Mouse (Mus musculus): ENCODE data around the gene Supt5. TPM values are rescaled to one million over a fixed set of nuclear protein-coding genes. Genes with fewer than 3 reads are reported as not detected.

The Supt5 gene
- polyA plus RNA-seq, 1 experiment from 2014 or later: 70.5 TPM

DNA sequence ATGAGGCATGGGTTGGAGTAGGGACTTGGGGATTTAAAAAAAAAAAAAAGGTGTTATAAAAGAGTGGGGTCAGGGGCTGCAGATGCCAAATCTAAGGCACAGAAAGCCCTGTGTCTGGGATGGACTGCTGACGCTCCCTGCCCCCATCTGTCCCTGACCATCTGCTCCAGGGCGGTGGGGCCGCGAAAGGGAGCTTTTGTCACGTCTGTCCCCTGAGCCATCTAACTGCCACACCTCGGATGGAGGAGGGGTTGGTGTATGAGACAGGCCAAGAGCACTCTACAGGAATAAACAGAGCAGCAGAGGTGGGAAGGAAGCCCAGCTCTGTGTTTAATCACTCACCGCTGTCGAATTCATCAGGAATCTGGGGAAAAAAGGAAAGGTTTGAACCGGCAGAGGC lies 28.8 kb downstream of the Supt5 start:
- DNase-seq (ENCODE audit: low spot score) (no peak), ATAC-seq (ENCODE audit: low read depth) (no peak)
- Histone ChIP-seq H3K36me3 (ENCODE audit: control insufficient read depth, insufficient read depth, low read length) (peaks cover 64% of the 10 kb centered on the region), H3K4me2 (ENCODE audit: low read depth, low read length) (no peak overlapping the region), H3K27ac (replicated peaks; ENCODE audit: low read depth, low read length) (no peak overlapping the region), H3K4me3 (ENCODE audit: low read depth, low read length) (no peak overlapping the region), H3K4me1 (ENCODE audit: control insufficient read depth, insufficient read depth, low read length) (peaks cover 7% of the 10 kb centered on the region; the same call in 1 of the 2 replicates), H3K9ac (ENCODE audit: low read depth, low read length) (no peak overlapping the region), H3K27me3 (replicated peaks; ENCODE audit: control insufficient read depth, insufficient read depth, low read length) (no peaks in the 10 kb centered on the region), H3K9me3 (ENCODE audit: control insufficient read depth, low read length) (no peaks in the 10 kb centered on the region)
- WGBS: 67% methylated on average over 9 of the region's 9 CpGs

DNA sequence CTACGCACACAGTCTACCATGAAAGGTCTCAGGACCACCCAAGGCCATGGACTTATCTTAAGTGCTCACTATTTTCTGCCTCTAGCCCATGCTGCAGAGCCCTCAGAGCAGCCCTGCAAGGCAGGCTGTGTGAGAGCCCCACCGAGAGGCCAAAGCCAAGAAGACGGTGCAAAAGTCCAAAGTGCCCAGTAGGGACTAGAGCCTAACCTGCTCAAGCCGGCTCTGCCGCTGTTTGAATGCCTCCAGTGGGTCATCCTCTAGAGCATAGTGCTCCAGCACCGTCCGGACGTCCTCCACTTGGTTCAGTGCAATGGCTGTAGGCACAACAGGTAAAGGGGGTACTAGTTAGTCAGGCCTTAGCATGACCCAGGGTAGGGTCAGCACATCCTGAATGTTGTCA lies 32.3 kb downstream of the Supt5 start:
- peaks cover 15% of the 10 kb centered on the region for H3K27me3 ChIP-seq (replicated peaks; ENCODE audit: control insufficient read depth, insufficient read depth, low read length)
- H3K9me3 ChIP-seq (ENCODE audit: control insufficient read depth, low read length): no peaks in the 10 kb centered on the region
- 95% methylated on average over 8 of the region's 8 CpGs for WGBS
- H3K9ac ChIP-seq (ENCODE audit: low read depth, low read length): no peak overlapping the region
- peaks cover 7% of the 10 kb centered on the region; the same call in 1 of the 2 replicates for H3K4me1 ChIP-seq (ENCODE audit: control insufficient read depth, insufficient read depth, low read length)
- H3K4me3 ChIP-seq (ENCODE audit: low read depth, low read length): no peak overlapping the region
- peaks cover 57% of the 10 kb centered on the region for H3K36me3 ChIP-seq (ENCODE audit: control insufficient read depth, insufficient read depth, low read length)
- DNase-seq (ENCODE audit: low spot score) (no peak), ATAC-seq (ENCODE audit: low read depth) (no peak)
- no peak overlapping the region for H3K27ac ChIP-seq (replicated peaks; ENCODE audit: low read depth, low read length)
- no peak overlapping the region for H3K4me2 ChIP-seq (ENCODE audit: low read depth, low read length)

DNA sequence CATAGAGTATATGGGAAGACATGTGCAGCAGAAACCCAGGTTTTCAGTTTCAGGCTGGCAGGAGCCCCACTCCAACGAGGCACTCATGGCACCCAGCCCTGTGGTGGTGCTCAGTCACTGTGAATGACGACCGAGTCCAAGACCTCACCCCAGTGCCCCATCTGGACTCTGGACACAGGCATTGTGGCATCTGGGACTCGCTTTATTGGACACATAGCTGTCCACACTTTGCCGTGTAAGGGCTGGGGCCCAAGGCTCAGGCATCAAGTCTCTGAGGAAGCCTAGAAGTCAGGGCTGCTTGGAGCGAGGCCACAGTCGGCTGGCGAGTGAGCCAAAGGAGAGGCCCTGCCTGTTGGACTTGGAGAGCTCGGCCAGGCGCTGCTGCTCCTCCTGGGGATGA lies 32.9 kb downstream of the Supt5 start:
- Histone ChIP-seq H3K4me3 (ENCODE audit: low read depth, low read length) (no peak overlapping the region), H3K4me1 (ENCODE audit: control insufficient read depth, insufficient read depth, low read length) (peaks cover under 1% of the 10 kb centered on the region; the same call in 1 of the 2 replicates), H3K9me3 (ENCODE audit: control insufficient read depth, low read length) (no peaks in the 10 kb centered on the region), H3K27me3 (replicated peaks; ENCODE audit: control insufficient read depth, insufficient read depth, low read length) (peaks cover 20% of the 10 kb centered on the region), H3K36me3 (ENCODE audit: control insufficient read depth, insufficient read depth, low read length) (peaks cover 57% of the 10 kb centered on the region), H3K27ac (replicated peaks; ENCODE audit: low read depth, low read length) (no peak overlapping the region), H3K9ac (ENCODE audit: low read depth, low read length) (no peak overlapping the region), H3K4me2 (ENCODE audit: low read depth, low read length) (no peak overlapping the region)
- WGBS: 94% methylated on average over 10 of the region's 10 CpGs
- DNase-seq (ENCODE audit: low spot score) (no peak), ATAC-seq (ENCODE audit: low read depth) (no peak)

DNA sequence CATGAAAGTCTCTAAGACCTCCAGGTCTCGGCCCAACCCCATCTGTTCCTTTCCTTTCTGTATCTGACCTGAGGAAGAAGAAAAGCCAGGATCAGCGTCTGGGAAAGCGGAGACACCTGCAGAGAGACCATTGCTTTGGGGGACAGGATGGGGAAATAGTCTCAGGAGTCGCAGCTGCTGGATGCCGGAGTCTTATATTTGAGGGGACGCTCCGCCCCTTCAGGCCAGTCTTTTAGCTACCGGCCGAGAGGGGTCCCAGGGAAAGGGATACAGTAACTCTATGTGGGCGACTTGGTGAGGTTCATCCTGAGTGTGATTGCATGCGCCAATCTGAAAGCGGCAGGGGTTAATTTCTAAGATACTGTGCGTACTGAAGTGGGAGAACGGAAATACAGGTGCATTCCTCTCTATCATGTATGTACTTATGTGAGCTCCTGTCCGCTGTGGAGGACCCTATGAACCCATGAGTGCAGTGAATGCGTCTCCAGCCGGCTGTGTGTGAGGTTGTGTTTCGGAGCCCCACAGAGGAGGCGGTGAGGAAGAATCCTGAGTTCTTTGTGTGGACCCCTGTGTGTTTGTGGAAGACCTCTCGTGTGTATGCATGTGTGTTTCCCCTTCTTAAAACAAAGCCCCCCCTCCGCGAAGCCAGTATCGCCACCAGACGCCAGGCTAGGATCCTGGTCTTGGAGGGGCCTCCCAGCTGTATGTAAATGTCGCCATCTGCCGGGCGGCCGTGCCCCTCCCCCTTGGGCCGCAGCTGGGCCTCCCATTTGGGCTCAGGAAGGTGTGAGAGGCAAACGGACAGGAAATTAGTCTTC lies 36.7 kb downstream of the Supt5 start, which contains the start of gene Dll3:
Gene Dll3 (minus strand): TSS at position 623 of the 818 bp plus-strand sequence.
- peak within 1 kb of the TSS; percentile 42 for H3K9ac ChIP-seq (ENCODE audit: low read depth, low read length)

DNA sequence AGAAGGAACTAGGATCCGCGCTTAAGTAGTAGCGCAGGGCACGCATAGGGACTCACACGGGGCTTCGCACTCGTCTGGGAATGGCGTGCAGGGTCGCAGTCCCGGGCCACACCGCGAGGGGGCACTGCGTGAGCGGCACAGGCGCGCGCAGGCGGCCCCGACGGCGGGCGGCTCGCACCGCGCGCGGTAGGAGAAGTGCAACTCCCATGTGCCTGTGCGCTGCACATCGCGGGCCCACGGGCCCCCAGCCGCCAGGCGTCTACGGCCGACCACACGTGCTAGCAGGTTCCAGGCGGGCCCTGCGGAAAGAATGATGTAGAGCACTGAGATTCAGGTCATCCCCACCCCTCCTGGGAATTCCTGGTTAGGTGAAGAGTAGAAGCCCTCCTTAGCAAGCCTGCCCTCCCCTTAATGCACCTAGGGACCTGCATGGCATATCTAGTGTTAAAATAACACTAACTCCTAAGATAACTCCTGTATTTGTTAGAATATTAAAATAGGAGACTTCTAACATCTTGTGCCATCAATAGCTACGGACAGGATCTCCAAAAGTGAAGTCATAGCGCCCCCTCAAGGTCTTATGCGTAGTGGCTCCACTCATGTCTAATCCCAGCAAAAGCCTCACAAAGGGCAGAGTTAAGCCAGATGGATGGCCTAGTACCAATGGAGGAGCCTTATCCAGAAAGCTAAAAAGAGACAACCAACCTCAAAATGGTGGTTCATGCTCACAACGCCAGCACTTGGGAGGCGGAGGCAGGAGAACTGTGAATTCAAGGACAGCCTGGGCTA lies 39.5 kb downstream of the Supt5 start:
- WGBS: 27% methylated on average over 16 of the region's 43 CpGs
- Histone ChIP-seq H3K27me3 (replicated peaks; ENCODE audit: control insufficient read depth, insufficient read depth, low read length) (peaks cover 85% of the 10 kb centered on the region), H3K4me1 (ENCODE audit: control insufficient read depth, insufficient read depth, low read length) (no peaks in the 10 kb centered on the region; the same call in none of the 2 replicates), H3K4me3 (ENCODE audit: low read depth, low read length) (peak overlapping the region; percentile 8; the same call in 1 of the 2 replicates), H3K9me3 (ENCODE audit: control insufficient read depth, low read length) (no peaks in the 10 kb centered on the region), H3K36me3 (ENCODE audit: control insufficient read depth, insufficient read depth, low read length) (0 out of 2 replicates have a peak, but pooled peaks cover 3% of the 10 kb centered on the region), H3K9ac (ENCODE audit: low read depth, low read length) (peak overlapping the region; percentile 43; the same call in 1 of the 2 replicates), H3K4me2 (ENCODE audit: low read depth, low read length) (peak overlapping the region; percentile 38), H3K27ac (replicated peaks; ENCODE audit: low read depth, low read length) (no peak overlapping the region)
- ATAC-seq (ENCODE audit: low read depth) (no peak), DNase-seq (ENCODE audit: low spot score) (peak; percentile 83)

More for the DNA sequence above, 36.7 kb downstream of the Supt5 start, which contains the start of gene Dll3:
- H3K4me3 ChIP-seq (ENCODE audit: low read depth, low read length): peak within 1 kb of the TSS; percentile 30
- peak; percentile 75 for ATAC-seq (ENCODE audit: low read depth)
- peak; percentile 58 for DNase-seq (ENCODE audit: low spot score)
- H3K27me3 ChIP-seq (replicated peaks; ENCODE audit: control insufficient read depth, insufficient read depth, low read length): peaks cover 57% of the 10 kb centered on the region
- no peaks in the 10 kb centered on the region; the same call in 1 of the 2 replicates for H3K4me1 ChIP-seq (ENCODE audit: control insufficient read depth, insufficient read depth, low read length)
- H3K36me3 ChIP-seq (ENCODE audit: control insufficient read depth, insufficient read depth, low read length): peaks cover 24% of the 10 kb centered on the region
- peak within 1 kb of the TSS; percentile 56 for H3K4me2 ChIP-seq (ENCODE audit: low read depth, low read length)
- H3K9me3 ChIP-seq (ENCODE audit: control insufficient read depth, low read length): no peaks in the 10 kb centered on the region
- under 1% methylated on average over 29 of the region's 30 CpGs for WGBS
- H3K27ac ChIP-seq (replicated peaks; ENCODE audit: low read depth, low read length): no peak within 1 kb of the TSS

DNA sequence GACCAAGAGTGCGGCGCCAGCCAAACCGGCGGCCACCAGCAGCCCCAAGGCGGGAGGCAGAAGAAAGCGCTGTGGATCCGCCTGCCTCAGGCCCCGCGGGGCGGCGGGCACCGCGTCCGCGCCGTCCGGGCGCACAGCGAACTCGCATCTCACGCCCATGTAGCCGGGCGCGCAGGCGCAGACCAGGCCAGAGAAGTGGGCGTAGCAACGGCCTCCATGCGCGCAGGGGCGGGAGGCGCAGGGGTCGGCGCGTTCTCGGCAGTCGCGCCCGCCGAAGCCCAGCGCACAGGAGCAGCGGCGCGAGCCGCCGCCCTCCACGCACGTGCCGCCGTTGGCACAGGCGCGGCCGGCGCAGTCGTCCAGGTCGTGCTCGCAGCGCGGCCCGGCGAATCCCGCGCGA lies 44.1 kb downstream of the Supt5 start:
- H3K4me1 ChIP-seq (ENCODE audit: control insufficient read depth, insufficient read depth, low read length): no peaks in the 10 kb centered on the region; the same call in none of the 2 replicates
- 1% methylated on average over 19 of the region's 63 CpGs for WGBS
- no peaks in the 10 kb centered on the region for H3K36me3 ChIP-seq (ENCODE audit: control insufficient read depth, insufficient read depth, low read length)
- peak overlapping the region; percentile 82 for H3K4me2 ChIP-seq (ENCODE audit: low read depth, low read length)
- no peak overlapping the region for H3K27ac ChIP-seq (replicated peaks; ENCODE audit: low read depth, low read length)
- H3K4me3 ChIP-seq (ENCODE audit: low read depth, low read length): peak overlapping the region; percentile 54
- H3K27me3 ChIP-seq (replicated peaks; ENCODE audit: control insufficient read depth, insufficient read depth, low read length): peaks cover 99% of the 10 kb centered on the region
- DNase-seq (ENCODE audit: low spot score) (peak; percentile 89), ATAC-seq (ENCODE audit: low read depth) (peak; percentile 78)
- peak overlapping the region; percentile 58 for H3K9ac ChIP-seq (ENCODE audit: low read depth, low read length)
- H3K9me3 ChIP-seq (ENCODE audit: control insufficient read depth, low read length): no peaks in the 10 kb centered on the region

DNA sequence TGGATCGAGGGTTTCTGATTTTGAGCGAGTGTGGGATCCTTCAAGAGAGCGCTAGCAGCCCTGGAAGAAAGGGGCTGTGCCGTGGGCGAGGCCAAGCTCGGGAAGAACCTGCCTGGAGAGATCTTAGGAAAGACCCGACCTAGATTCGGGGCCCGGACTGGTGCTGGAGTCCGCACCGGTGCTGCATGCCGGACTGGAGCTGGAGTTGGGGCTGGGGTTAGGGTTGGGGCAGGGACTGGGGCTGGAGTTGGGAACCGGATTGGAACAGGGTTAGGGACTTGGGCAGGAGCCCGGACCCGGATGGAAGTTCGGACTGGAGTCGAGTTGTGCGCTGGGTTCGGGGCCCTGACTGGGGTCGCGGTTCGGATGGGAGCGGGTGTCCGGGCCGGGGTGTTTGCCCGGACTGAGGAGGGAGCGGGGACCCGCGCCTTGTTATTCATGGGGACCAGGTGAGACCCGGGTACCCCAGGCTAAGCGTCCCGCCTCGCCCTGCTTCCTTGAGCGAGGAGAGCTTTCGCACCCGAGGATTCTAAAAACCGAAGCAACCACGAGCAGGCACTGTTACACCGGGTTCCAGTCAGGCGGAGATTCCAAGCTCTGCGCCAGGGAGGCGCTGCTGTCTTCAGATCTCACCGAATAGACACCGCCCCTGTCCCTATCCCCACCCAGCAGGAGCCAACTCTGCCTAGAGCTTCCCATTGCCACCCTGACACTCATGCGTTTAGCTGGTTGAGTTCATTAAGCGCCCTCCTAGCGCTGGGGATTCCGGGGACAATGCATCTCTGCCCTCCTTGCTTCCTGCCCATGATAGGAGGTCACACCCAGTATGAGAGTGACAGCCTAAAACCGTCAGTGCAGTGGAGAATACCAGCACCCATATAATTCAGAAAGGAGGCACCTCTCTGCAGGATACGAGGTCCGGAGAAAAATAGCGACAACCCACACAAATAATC lies 47.6 kb downstream of the Supt5 start, which contains the start of gene Selenov:
Gene Selenov (minus strand): TSS at position 549 of the 953 bp plus-strand sequence.
- DNase-seq (ENCODE audit: low spot score) (peak; percentile 55), ATAC-seq (ENCODE audit: low read depth) (peak; percentile 41)
- peak within 1 kb of the TSS; percentile 34; the same call in 1 of the 2 replicates for H3K9ac ChIP-seq (ENCODE audit: low read depth, low read length)
- H3K9me3 ChIP-seq (ENCODE audit: control insufficient read depth, low read length): no peaks in the 10 kb centered on the region
- H3K4me1 ChIP-seq (ENCODE audit: control insufficient read depth, insufficient read depth, low read length): no peaks in the 10 kb centered on the region; the same call in none of the 2 replicates
- peaks cover 80% of the 10 kb centered on the region for H3K27me3 ChIP-seq (replicated peaks; ENCODE audit: control insufficient read depth, insufficient read depth, low read length)
- WGBS: 1% methylated on average over 44 of the region's 52 CpGs
- no peak within 1 kb of the TSS for H3K27ac ChIP-seq (replicated peaks; ENCODE audit: low read depth, low read length)
- H3K36me3 ChIP-seq (ENCODE audit: control insufficient read depth, insufficient read depth, low read length): no peaks in the 10 kb centered on the region
- peak within 1 kb of the TSS; percentile 54 for H3K4me2 ChIP-seq (ENCODE audit: low read depth, low read length)
- peak within 1 kb of the TSS; percentile 30 for H3K4me3 ChIP-seq (ENCODE audit: low read depth, low read length)

Data from embryonic facial prominence, embryonic 14.5 days (tissue).